Mouse (Mus musculus): ENCODE data around the gene Atf2.
"Not testable (repeated sequence)": the region's sequence is repeated elsewhere in the genome, so short reads cannot be mapped to it uniquely, and the experiment has no call there.

Atf2 gene

DNA sequence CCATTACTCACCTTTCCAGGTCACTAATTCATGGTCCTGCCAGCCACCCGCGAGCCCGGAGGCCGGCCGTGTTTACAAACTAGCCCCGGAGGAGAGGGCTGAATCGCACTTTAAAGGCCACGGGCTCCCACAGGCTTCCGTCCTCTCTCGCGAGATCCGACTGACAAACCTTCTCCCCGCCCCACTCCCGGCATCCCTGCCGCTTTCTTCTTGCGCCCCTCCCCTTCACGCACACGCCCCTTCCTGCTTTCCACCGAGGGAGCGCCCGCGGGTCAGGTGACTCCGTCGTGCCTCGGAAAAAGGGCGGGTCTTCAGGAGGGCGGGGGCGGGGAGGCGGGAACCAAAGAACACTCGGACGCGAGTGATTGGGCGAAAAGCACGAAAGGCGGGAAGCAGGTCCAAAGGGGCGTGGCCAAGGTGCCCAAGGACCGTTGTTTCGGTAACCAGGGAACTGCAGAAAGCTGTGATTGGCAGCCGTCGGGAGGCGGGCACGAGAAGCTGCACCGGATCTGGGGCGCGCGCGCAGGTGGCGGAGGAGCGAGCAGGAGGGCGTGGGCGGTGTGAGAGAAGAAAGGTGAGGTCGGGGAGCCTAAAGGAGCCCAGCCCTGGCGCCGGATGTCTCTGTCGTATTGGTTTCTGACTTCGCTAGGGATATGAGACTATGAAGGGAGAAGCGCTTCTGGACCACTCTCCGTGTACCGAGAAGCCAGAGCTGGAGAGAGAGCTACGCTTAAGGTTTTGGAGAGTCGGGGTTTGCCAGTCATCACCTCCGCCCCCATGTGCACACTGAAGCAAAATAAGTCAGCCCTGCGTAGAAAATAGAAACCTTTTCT is at the start of gene Atf2:
Gene Atf2 (minus strand): TSS at position 176 of the 833 bp plus-strand sequence.
- peak; percentile 97 to 99 for DNase-seq

- no peak for DNase-seq
Measured at GRCm38 (mm10) chr2:73941281-73941680, 48.8 kb upstream of the Atf2 start.

DNA sequence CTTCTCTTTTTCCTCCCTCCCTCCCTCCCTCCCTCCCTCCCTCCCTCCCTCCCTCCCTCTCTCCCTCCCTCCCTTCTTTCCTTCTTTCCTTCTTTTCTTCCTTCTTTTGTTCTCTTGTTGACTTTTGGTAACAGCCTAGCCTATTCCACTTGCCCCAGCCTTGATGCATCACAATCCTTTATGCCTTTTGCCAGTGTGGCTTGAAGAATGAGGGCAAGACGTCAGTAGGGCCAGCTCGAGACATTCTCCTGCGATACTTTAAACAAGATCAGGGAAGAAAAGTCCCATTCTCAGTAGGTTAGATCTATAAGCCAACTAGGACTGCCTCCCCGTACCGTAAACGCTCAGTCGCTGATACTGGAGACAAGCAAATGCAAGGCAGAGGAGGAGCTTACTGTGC is 48.0 kb upstream of the Atf2 start:
- DNase-seq: no peak

DNA sequence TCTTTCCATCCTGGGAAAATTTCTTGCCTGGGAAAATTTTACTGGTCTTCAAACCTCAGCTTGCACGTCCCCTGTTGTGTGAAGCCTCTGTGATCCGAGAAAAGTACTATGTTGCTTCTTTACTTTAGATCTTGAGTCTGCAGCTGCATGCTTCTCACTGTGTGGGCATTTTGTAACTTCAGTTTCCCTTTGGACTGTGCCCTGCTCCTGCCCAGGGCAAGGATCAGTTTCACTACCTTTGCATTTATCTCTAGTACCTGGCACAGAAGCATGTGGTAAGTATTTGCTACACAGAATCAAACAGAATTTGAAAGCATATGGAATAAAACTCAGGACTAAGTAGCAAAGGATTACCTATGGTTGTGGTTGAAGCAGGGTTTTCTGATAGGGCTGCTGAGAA is 46.5 kb upstream of the Atf2 start:
- DNase-seq: no peak

DNA sequence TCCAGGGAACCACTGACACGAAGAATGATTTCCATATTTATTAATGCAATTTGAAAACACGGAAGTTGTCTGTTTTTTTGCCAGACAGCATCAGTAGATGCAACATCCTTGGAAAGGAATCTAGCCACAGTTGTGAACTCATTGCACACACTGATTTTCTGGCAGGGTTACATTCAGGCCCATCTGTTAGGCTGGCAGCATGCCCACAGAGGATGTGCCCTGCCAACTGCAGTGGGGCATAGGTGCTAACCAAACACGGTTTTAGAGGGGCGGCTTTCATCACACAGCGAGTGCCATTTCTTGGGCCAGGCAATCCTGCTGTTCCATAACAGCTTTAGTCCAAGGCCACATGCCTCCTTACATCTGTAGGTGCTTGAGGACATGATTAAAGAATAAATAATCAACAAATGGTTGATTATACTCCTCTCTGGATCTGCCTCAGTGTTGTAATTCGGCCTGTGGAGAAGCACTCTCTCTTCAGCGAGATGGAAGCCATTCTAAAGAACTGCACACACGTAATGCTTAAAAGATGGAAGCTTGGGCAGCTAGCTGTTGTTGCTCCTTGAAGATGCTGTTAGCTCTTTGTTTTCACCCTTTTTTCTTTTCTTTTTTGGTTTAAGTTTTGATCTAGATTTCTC is 40.4 kb upstream of the Atf2 start:
- DNase-seq: no peak

DNA sequence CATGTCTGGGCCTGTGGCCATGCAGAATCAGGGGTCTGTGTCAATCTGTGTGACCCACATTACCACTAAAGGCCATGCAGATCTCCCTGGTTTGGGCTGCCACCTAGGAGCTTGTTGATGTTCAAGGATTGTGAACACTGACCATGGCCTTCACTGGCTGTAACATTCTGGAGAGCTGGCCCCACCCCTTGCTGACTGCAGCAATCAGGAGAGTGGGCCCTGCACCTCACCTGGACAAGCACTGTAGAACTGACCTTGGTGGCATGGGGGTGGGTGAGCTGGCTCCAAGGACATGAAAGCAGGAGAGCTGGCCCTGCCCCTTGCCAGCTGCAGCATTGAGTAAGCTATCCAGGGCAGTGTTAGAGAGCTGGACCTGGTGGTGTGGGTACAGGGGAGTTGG is 35.3 kb upstream of the Atf2 start:
- DNase-seq: no peak

DNA sequence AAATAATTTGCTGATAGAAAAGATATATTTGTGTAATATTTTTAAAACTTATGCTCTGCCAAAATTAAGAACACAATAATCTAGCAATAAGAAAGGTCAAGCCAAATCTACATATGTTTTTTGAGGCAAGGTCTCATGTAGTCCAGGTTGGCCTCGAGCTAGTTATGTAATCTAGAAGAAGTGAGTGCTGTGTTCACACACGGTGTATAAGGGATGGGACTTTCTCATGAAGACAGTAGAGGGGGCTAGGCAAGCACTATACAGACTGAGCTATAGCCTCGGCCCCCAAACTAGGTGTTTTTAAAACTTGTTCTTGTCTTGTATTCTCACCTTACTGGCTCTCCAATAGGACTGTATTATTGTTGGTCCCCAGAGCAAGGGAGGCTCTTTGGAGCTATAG is 33.1 kb upstream of the Atf2 start:
- DNase-seq: no peak

- no peak for DNase-seq
Measured at GRCm38 (mm10) chr2:73925089-73925488, 32.6 kb upstream of the Atf2 start.

DNA sequence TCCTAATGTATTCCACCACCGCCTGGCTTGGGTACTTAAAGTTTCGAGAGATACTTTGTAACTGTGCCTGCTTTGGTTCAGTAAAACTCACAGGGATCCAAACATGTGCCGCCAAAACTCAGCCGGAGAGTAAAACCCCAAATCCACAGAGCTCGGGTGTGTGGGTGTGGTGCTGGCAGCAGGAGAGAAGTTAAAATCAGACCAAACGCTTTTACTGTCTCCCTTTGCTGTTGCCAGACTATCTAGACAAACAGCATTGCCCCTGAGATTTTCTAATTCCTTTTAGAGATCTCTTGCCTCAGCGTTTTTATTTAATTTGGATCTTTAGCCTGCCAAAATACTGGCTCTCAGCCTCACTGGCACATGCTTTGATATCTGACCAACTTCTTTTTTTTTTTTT is 27.2 kb upstream of the Atf2 start:
- no peak for DNase-seq

DNA sequence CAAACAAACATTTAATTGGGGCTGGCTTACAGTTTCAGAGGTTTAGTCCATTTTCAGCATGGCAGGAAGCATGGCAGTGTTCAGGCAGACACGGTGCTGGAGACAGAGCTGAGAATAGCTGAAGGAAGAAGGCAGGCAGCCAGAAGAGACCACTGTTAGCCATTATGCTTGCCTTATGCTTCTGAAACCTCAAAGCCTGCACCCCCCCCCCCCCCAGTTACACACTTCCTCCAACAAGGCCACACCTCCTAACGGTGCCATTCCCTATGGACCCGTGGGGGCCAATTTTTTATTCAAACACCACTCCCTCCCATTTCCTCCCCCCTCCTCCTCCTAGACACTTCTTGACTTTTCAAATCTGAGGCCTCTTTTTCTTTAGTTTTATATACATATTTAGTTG is 19.8 kb upstream of the Atf2 start:
- DNase-seq: peak in 1 of 2 experiments; percentile 4

DNA sequence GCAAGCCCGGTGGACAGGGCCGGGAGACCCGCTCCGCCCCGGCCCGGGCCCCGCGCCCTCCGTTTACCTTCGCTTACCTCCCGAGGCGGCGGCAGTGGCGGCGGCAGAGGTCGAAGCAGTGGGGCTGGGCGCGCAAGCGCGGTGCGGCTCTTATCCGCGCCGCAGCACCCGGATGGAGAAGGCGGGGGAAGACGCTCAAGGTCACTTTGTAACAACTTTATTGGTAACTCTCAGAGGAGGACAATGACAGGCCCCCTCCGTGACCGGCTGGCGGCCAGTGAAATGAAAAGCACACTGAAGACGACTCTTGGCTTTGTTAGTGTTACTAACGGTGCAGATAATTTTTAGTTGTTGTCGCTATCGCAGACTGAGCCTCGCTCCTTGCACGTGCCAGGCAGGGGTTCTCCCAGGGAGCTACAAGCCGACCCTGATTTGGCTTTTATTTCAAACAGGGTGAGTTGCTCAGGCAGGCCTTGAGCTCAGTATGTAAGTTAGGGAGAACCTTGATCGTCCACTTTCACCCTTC is 18.8 kb upstream of the Atf2 start, which contains the start of gene Atp5g3:
Gene Atp5g3 (minus strand): TSS at position 152 of the 526 bp plus-strand sequence.
- peak; percentile 86 to 89 for DNase-seq

GRCm38 (mm10) chr2:73910571-73911174 is 18.2 kb upstream of the Atf2 start:
- DNase-seq: peak; percentile 35 to 50

DNA sequence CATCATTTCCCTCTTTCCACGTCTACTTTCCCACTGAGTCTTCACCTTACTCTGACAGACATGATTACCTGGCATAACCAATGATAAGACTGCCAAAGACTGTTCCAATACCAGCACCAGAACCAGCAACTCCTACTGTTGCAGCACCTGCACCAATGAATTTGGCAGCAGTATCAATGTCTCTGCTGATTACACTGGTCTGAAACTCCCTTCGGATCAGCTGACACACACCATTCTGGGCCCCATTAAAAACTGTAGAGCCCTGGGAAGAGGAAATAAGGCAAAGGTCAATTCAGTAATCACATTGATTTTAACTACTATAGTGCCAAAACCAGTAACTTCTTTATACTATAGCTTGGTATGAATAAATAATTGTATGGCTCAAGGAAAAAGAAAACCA is 16.7 kb upstream of the Atf2 start:
- DNase-seq: no peak

- not testable (repeated sequence) for DNase-seq
Measured at GRCm38 (mm10) chr2:73904679-73905078, 12.2 kb upstream of the Atf2 start.

GRCm38 (mm10) chr2:73903536-73903935 is 11.1 kb upstream of the Atf2 start:
- no peak for DNase-seq

DNA sequence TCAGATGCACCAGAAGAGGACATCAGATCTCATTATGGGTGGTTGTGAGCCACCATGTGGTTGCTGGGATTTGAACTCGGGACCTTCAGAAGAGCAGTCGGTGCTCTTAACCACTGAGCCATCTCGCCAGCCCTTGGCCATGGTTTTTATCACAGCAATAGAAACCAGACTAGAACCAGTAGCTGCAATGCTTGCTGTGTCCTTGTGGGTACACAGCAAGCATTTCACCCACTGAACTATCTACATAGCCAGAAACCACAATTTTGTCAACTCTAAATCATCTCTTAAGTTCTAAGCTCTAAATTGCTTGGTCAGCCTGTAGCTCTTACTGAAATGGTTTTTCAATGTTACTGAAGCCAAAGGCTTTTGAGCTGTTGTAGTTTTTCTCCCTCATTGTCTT is 9.9 kb upstream of the Atf2 start:
- DNase-seq: not testable (repeated sequence)

GRCm38 (mm10) chr2:73901169-73901568 is 8.7 kb upstream of the Atf2 start:
- no peak for DNase-seq

- no peak for DNase-seq
Measured at GRCm38 (mm10) chr2:73900364-73900763, 7.9 kb upstream of the Atf2 start.

- not testable (repeated sequence) for DNase-seq
Measured at GRCm38 (mm10) chr2:73896919-73897318, 4.5 kb upstream of the Atf2 start.

- DNase-seq: no peak
Measured at GRCm38 (mm10) chr2:73893473-73894270, 1.2 kb upstream of the Atf2 start.

DNA sequence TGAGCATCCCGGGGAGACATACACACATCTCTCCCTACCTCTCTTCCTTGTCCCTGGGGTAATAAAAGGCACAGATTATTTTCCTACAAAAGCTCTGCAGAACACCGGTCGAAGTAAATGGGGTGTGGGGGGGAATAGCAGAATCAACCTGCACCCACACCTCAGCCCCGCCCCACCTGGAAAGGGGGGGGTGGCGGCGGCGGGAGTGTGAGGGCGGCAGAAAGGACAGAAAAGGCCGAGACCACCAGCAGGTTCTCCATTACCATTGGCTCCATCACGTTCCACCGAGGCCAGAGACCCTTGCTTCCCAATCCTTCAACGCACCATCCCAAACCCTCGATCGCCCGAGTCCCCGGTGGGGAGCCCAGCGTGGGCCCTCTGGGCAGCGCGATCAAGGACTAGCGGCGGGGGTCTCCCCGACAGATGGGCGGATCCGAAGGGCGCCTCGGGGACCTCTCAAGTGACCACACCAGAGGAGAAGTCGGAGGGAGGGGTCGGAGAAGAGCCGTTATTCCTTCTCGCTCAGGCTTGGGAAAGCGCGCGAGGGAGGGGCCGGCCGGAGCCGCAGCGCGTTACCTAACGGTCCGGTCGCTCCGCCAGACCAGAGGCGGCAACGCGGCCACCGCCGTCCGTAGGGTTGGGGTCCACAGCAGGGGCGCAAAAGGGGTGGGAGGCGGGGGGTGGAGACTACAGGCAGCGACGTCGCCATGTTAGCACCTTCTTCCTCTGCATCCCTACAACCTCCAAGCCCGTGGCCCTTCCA is 557 bp downstream of the Atf2 start:
- no peak for DNase-seq

- DNase-seq: no peak
Measured at GRCm38 (mm10) chr2:73885997-73886396, 6.4 kb downstream of the Atf2 start.
